Mouse (Mus musculus): Measurements from ENCODE around the gene Rnf5.

Gene Rnf5

GRCm38 (mm10) chr17:34585877-34586771, 17.4 kb downstream of the Rnf5 start:
- no peak for DNase-seq (ENCODE audit: low spot score in 2 of 2)

GRCm38 (mm10) chr17:34585121-34585520, 18.4 kb downstream of the Rnf5 start:
- DNase-seq (ENCODE audit: low spot score in 2 of 2), result no peak

GRCm38 (mm10) chr17:34583819-34584218, 19.7 kb downstream of the Rnf5 start:
- no peak for DNase-seq (ENCODE audit: low spot score in 2 of 2)

GRCm38 (mm10) chr17:34583397-34583796, 20.1 kb downstream of the Rnf5 start:
- no peak for DNase-seq (ENCODE audit: low spot score in 2 of 2)

GRCm38 (mm10) chr17:34582528-34582927, 21.0 kb downstream of the Rnf5 start:
- DNase-seq (ENCODE audit: low spot score in 2 of 2), result no peak

- no peak for DNase-seq (ENCODE audit: low spot score in 2 of 2)
Observed at GRCm38 (mm10) chr17:34578070-34578469, 25.4 kb downstream of the Rnf5 start.

- DNase-seq (ENCODE audit: low spot score in 2 of 2), result no peak
Observed at GRCm38 (mm10) chr17:34576577-34576976, 26.9 kb downstream of the Rnf5 start.

- no peak for DNase-seq (ENCODE audit: low spot score in 2 of 2)
Observed at GRCm38 (mm10) chr17:34572361-34572760, 31.1 kb downstream of the Rnf5 start.

GRCm38 (mm10) chr17:34571875-34572274, 31.6 kb downstream of the Rnf5 start:
- no peak for DNase-seq (ENCODE audit: low spot score in 2 of 2)

GRCm38 (mm10) chr17:34569919-34570318, 33.6 kb downstream of the Rnf5 start:
- DNase-seq (ENCODE audit: low spot score in 2 of 2), result no peak

GRCm38 (mm10) chr17:34568421-34568820, 35.1 kb downstream of the Rnf5 start:
- DNase-seq (ENCODE audit: low spot score in 2 of 2), result no peak

GRCm38 (mm10) chr17:34567311-34567710, 36.2 kb downstream of the Rnf5 start:
- DNase-seq (ENCODE audit: low spot score in 2 of 2), result no peak

GRCm38 (mm10) chr17:34564796-34565195, 38.7 kb downstream of the Rnf5 start:
- peak; percentile 67 to 86 for DNase-seq (ENCODE audit: low spot score in 2 of 2)

- peak; percentile 69 to 85 for DNase-seq (ENCODE audit: low spot score in 2 of 2)
Observed at GRCm38 (mm10) chr17:34564003-34564421, 39.5 kb downstream of the Rnf5 start, which contains the start of gene Notch4. Notch4 (plus strand) TSS chr17:34564268.

- no peak for DNase-seq (ENCODE audit: low spot score in 2 of 2)
Observed at GRCm38 (mm10) chr17:34563354-34563753, 40.1 kb downstream of the Rnf5 start.

- DNase-seq (ENCODE audit: low spot score in 2 of 2), result no peak
Observed at GRCm38 (mm10) chr17:34562595-34562994, 40.9 kb downstream of the Rnf5 start.

- no peak for DNase-seq (ENCODE audit: low spot score in 2 of 2)
Observed at GRCm38 (mm10) chr17:34561200-34561599, 42.3 kb downstream of the Rnf5 start.

GRCm38 (mm10) chr17:34560438-34560837, 43.1 kb downstream of the Rnf5 start:
- DNase-seq (ENCODE audit: low spot score in 2 of 2), result no peak

- DNase-seq (ENCODE audit: low spot score in 2 of 2), result no peak
Observed at GRCm38 (mm10) chr17:34559895-34560294, 43.6 kb downstream of the Rnf5 start.

GRCm38 (mm10) chr17:34559116-34559515, 44.4 kb downstream of the Rnf5 start:
- DNase-seq (ENCODE audit: low spot score in 2 of 2), result no peak

- DNase-seq (ENCODE audit: low spot score in 2 of 2), result no peak
Observed at GRCm38 (mm10) chr17:34557411-34557810, 46.1 kb downstream of the Rnf5 start.

GRCm38 (mm10) chr17:34556406-34556805, 47.1 kb downstream of the Rnf5 start:
- no peak for DNase-seq (ENCODE audit: low spot score in 2 of 2)

- peak; percentile 69 to 76 for DNase-seq (ENCODE audit: low spot score in 2 of 2)
Observed at GRCm38 (mm10) chr17:34555483-34555882, 48.0 kb downstream of the Rnf5 start.
